Mouse (Mus musculus) limb, embryonic 11.5 days (tissue): Measurements from ENCODE around the gene Mrs2. TPM values are rescaled to one million over a fixed set of nuclear protein-coding genes. Genes with fewer than 3 reads are reported as not detected.

ENCODE experiments used
- ATAC-seq: fragments of 200-750 bp; cut with Nextera tagmentation; 2 replicates; pipeline ENCODE4 v1.8.0; 2017; ENCODE audit warnings: low read depth; ENCODE audit not compliant: insufficient number of reproducible peaks, low FRiP score, low TSS enrichment
- DNase-seq: peaks from one replicate; pipeline ENCODE4 v3.0.0-alpha.2; 2015; ENCODE audit warnings: low spot score
- H3K27ac ChIP-seq: fragments of 300-500 bp; sonication (generic); replicated peaks from 2 replicates; pipeline ENCODE4 v1.5.1; 2014; ENCODE audit warnings: low read depth, mild to moderate bottlenecking, low read length
- H3K27me3 ChIP-seq: fragments of 300-500 bp; sonication (generic); 2 replicates; pipeline ENCODE4 v1.6.1; 2014; ENCODE audit warnings: mild to moderate bottlenecking, low read length, mixed read lengths; ENCODE audit not compliant: control insufficient read depth, insufficient read depth
- H3K36me3 ChIP-seq: fragments of 300-500 bp; sonication (generic); 2 replicates; pipeline ENCODE4 v1.6.1; 2014; ENCODE audit warnings: mild to moderate bottlenecking, low read length, moderate library complexity, mixed read lengths; ENCODE audit not compliant: control insufficient read depth, insufficient read depth
- H3K4me1 ChIP-seq: fragments of 300-500 bp; sonication (generic); 2 replicates; pipeline ENCODE4 v1.6.1; 2014; ENCODE audit warnings: low read length, mixed read lengths; ENCODE audit not compliant: control insufficient read depth, insufficient read depth
- H3K4me2 ChIP-seq: fragments of 300-500 bp; sonication (generic); 2 replicates; pipeline ENCODE4 v1.6.1; 2014; ENCODE audit warnings: low read depth, mild to moderate bottlenecking, moderate library complexity; ENCODE audit not compliant: severe bottlenecking
- H3K4me3 ChIP-seq: fragments of 300-500 bp; sonication (generic); 2 replicates; pipeline ENCODE4 v1.5.1; 2014; ENCODE audit warnings: low read depth, low read length
- H3K9ac ChIP-seq: fragments of 300-500 bp; sonication (generic); 2 replicates; pipeline ENCODE4 v1.6.1; 2014; ENCODE audit warnings: mild to moderate bottlenecking, low read length
- H3K9me3 ChIP-seq: fragments of 300-500 bp; sonication (generic); 2 replicates; pipeline ENCODE4 v1.6.1; 2016; ENCODE audit warnings: low read length; ENCODE audit not compliant: control insufficient read depth
- WGBS: fragments of 180-500 bp; shearing (Covaris S2); extraction: QIAGEN DNeasy Blood & Tissue Kit; methylation state at CpG from one replicate; pipeline ENCODE4 v1.1.7; 2014; 5-methylcytosine and 5-hydroxymethylcytosine counted together
- polyA plus RNA-seq: library from polyadenylated mRNA; unstranded; fragments of >200 nt; fragmentation: Nextera tagmentation; extraction: Ambion mirVana; gene quantifications from 2 replicates; pipeline ENCODE4 v1.2.1, GENCODE M21; 2014

Mrs2 gene
- polyA plus RNA-seq, result 23.4 and 27.7 TPM in 2 replicates

DNA sequence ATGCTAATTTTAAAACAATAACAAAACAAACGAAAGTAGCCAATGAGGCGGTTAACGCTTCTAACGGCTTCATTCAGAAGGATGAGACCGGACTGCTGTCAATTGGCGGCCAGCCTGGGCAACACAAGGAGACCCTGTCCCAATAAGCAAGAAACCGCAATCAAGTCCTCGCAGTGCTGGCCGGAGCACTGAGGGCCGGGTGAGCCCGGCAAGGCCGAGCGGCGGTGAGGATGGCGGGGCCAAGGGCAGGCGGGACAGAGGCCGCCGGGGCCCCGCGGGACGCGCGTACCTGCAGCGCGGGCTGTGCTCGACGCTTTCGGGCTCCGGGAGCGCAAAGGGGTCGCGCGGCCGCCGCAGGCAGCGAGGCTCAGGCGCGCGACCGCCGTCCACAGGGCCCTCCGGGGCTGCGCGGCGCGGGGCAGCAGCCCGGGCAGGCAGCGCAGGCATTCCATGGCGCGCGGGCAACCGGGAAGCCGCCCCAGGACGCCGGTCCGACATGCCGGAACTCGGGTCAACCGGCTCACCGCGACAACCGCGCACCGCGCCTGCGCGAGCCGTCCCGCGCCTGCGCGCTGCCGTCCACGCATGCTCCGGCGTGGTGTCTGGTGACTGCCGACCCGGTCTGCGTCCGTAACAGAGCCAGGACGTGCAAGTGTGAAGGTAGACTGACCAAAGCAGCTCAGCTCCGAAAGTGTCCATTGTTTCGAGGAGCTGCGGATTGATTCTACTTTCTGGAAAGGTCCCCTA, at the start of gene Mrs2:
Gene Mrs2 (minus strand): TSS at position 587 of the 747 bp plus-strand sequence.
- peak within 1 kb of the TSS; percentile 85 for H3K4me3 ChIP-seq
- no peaks in the 10 kb centered on the region for H3K27me3 ChIP-seq
- H3K9me3 ChIP-seq, result no peaks in the 10 kb centered on the region
- peak; percentile 89 for ATAC-seq
- H3K9ac ChIP-seq, result peak within 1 kb of the TSS; percentile 88
- no peak within 1 kb of the TSS; the same call in 1 of the 2 replicates for H3K27ac ChIP-seq
- H3K4me2 ChIP-seq, result peak within 1 kb of the TSS; percentile 76
- H3K36me3 ChIP-seq, result no peaks in the 10 kb centered on the region
- no peaks in the 10 kb centered on the region for H3K4me1 ChIP-seq
- peak; percentile 89 for DNase-seq
- under 1% methylated on average over 77 of the region's 84 CpGs for WGBS

DNA sequence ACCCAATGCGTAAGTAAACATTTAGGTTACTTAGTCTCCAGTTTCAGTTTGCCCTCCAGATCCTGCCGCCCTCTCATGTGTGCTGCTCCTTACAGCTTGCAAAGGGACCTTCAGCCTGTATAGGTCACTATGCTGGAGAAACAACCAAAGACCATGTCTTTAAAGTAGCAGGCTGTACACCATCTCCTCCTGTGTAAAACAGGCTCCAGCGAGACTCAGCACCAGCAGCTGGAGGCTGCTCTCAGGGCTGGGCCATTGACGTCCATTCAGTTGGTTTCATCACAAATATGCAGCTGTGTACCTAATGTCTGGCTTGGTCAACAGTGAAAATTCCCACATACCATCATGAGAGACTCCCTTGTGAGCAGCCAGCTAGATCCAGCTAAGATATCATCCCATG, 49.6 kb upstream of the Mrs2 start:
- whole genome bisulfite sequencing, result 90% methylated on average over 4 of the region's 4 CpGs
- Histone ChIP-seq H3K4me2 (no peak overlapping the region), H3K9ac (no peak overlapping the region), H3K27ac (no peak overlapping the region), H3K9me3 (no peaks in the 10 kb centered on the region), H3K4me3 (no peak overlapping the region), H3K27me3 (no peaks in the 10 kb centered on the region), H3K4me1 (no peaks in the 10 kb centered on the region), H3K36me3 (no peaks in the 10 kb centered on the region)
- DNase-seq (no peak), ATAC-seq (no peak)

DNA sequence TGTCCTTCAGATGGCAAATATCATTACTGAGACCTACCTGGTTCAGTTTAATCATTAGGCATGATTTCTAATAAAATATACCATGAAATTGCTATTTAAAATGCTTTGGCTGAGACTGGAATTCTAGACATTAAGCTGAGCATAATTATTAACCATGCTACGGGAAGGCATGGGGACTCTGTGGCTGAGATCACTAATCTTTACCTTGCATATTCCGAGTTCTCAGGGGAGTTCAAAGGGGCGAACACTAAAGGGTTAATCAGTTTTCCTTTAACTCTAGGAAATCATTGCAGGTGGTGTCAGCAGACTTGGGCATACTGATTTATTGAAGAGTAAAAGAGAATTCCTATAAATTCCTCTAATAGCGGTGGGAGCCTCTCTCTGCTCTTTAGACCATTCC, 47.0 kb upstream of the Mrs2 start:
- H3K4me3 ChIP-seq, result no peak overlapping the region
- DNase-seq (no peak), ATAC-seq (no peak)
- 78% methylated on average over 4 of the region's 4 CpGs for WGBS
- H3K27ac ChIP-seq, result no peak overlapping the region
- no peaks in the 10 kb centered on the region for H3K36me3 ChIP-seq
- no peak overlapping the region for H3K4me2 ChIP-seq
- no peaks in the 10 kb centered on the region for H3K4me1 ChIP-seq
- H3K27me3 ChIP-seq, result no peaks in the 10 kb centered on the region
- H3K9me3 ChIP-seq, result no peaks in the 10 kb centered on the region
- H3K9ac ChIP-seq, result no peak overlapping the region

DNA sequence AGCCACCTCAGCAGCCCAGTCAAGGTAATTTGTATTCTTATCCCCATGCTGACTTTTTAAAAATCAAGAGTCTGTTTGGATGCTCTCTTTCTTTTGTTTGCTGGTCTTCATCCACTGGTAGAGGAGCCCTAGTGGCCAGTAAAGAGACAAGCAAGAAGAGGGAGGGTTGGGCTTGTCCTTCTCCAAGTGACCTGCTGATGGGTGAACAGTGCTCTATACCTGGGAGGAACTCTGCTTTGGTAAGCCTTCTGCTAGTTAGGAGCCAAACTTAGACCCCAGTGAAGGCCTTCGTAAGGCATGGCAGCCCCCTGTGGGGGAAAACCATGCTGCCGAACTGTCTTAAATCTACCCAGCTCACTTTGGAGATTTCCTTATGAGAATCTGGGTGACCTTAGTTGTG, 46.5 kb upstream of the Mrs2 start:
- no peak for ATAC-seq
- no peak overlapping the region for H3K4me3 ChIP-seq
- H3K9ac ChIP-seq, result no peak overlapping the region
- H3K9me3 ChIP-seq, result no peaks in the 10 kb centered on the region
- no peak for DNase-seq
- H3K4me1 ChIP-seq, result no peaks in the 10 kb centered on the region
- 91% methylated on average over 2 of the region's 2 CpGs for WGBS
- no peak overlapping the region for H3K4me2 ChIP-seq
- H3K36me3 ChIP-seq, result no peaks in the 10 kb centered on the region
- no peak overlapping the region for H3K27ac ChIP-seq
- no peaks in the 10 kb centered on the region for H3K27me3 ChIP-seq

DNA sequence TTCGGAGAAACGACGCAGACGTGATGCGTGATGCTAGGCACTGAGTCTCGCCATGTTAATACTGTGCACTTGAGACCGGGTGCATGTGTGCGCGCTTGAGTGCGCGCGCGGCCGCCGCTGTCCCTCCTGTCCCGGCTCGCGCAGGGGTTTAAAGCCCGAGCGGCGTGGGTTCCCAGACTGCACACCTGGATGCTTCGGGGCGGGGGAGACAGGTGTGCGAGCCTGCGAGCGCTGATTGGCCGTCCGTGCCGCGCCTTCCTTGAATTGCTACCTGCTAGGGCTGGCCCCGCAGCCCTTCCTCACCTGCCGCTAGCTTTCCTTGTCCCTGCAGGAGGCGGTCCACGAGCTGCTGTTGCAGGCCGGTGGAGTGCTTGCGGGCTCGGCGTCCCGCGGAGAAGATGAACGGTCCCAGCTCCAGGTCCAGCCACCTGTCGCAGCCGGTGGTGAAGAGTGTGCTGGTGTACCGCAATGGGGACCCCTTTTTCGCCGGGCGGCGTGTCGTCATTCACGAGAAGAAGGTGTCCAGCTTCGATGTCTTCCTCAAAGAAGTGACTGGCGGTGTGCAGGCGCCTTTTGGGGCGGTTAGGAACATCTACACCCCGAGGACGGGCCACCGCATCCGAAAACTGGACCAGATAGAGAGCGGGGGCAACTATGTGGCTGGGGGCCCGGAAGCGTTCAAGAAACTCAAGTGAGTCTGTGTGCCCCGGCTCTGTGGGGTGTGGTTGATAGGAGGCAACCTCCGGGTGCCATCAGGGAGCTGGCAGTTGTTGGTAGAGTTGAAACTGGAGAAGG, 35.9 kb upstream of the Mrs2 start, which contains the start of gene Dcdc2a:
Gene Dcdc2a (plus strand): TSS at position 132 of the 795 bp plus-strand sequence.
- Histone ChIP-seq H3K27me3 (peaks cover 32% of the 10 kb centered on the region), H3K4me2 (peak within 1 kb of the TSS; percentile 79), H3K4me3 (peak within 1 kb of the TSS; percentile 43), H3K9ac (peak within 1 kb of the TSS; percentile 35; the same call in 1 of the 2 replicates), H3K36me3 (no peaks in the 10 kb centered on the region), H3K4me1 (peaks cover 3% of the 10 kb centered on the region; the same call in 1 of the 2 replicates), H3K27ac (no peak within 1 kb of the TSS), H3K9me3 (peaks cover 2% of the 10 kb centered on the region; the same call in 1 of the 2 replicates)
- peak; percentile 44; the same call in 1 of the 2 replicates for ATAC-seq
- WGBS, result 4% methylated on average over 63 of the region's 63 CpGs
- DNase-seq, result peak; percentile 47

DNA sequence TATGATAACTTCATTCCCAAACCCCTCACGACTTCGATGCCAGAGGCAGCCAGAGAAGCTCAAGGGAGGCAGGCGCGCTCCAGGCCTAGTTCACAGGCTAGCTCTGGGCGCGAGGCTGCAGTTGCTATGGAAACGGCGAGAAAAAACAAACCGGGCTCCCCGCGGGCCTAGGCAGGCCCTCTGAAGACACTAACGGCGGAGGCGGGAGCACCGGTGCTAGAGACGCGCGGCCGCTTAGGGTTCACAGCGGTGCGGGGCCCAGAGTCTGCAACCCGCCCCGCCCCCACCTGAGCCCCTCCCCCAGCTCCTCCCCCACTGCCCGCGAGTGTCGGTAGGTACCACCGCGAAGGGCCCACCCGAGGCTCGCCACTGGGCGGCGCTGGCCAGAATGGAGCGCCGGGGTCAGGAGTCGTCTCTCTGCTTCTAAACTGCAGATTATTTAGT, 35.0 kb upstream of the Mrs2 start:
- under 1% methylated on average over 30 of the region's 35 CpGs for WGBS
- peak overlapping the region; percentile 79 for H3K4me2 ChIP-seq
- DNase-seq, result peak; percentile 82
- no peak overlapping the region for H3K27ac ChIP-seq
- H3K27me3 ChIP-seq, result peaks cover 32% of the 10 kb centered on the region
- H3K4me3 ChIP-seq, result peak overlapping the region; percentile 43
- H3K9me3 ChIP-seq, result peaks cover 3% of the 10 kb centered on the region; the same call in 1 of the 2 replicates
- no peaks in the 10 kb centered on the region for H3K36me3 ChIP-seq
- H3K4me1 ChIP-seq, result peaks cover 3% of the 10 kb centered on the region; the same call in 1 of the 2 replicates
- peak; percentile 79 for ATAC-seq
- peak overlapping the region; percentile 35; the same call in 1 of the 2 replicates for H3K9ac ChIP-seq

DNA sequence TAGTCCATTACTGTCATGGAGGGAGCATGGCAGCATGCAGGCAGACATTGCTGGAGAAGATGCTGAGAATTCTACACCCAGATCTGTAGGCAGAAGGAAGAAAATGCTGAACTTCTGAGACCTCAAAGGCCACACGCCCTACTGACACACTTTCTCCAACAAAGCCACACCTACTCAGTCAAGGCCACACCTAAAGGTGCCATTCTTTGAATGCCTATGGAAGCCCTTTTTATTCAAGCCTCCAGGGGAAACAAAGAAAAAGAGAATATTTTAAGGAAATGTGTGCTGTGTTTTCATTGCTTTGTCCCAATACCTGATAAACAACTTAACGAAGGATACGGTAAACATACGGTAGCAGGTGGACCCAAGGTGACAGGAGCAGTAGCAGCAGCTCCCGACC, 32.5 kb upstream of the Mrs2 start:
- Histone ChIP-seq H3K4me3 (no peak overlapping the region), H3K4me2 (no peak overlapping the region), H3K9ac (no peak overlapping the region), H3K4me1 (peaks cover 3% of the 10 kb centered on the region; the same call in 1 of the 2 replicates), H3K9me3 (peaks cover 8% of the 10 kb centered on the region; the same call in 1 of the 2 replicates), H3K27ac (no peak overlapping the region), H3K36me3 (no peaks in the 10 kb centered on the region), H3K27me3 (peaks cover 32% of the 10 kb centered on the region)
- WGBS, result 89% methylated on average over 5 of the region's 5 CpGs
- DNase-seq (no peak), ATAC-seq (no peak)

DNA sequence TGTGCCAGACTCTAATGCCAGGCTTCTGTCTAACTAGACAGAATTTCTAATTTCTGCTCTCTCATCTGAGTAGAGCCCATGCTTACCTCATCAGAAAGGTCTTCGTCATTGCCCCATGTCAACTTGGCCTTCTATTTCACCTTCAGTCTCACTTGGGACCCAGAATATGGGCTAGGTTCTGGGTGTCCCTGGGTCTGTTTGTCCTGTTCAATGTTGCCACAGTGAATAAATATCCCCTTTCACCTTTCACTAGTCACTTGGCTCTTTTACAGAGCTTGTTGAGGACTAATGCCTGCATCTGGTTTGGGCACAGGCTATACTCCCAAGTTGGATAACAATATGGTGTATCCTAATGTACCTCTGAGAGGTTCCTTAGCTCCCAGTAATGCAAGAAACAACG, 19.3 kb upstream of the Mrs2 start:
- ATAC-seq (no peak), DNase-seq (no peak)
- no peaks in the 10 kb centered on the region for H3K36me3 ChIP-seq
- no peaks in the 10 kb centered on the region for H3K4me1 ChIP-seq
- H3K9me3 ChIP-seq, result no peaks in the 10 kb centered on the region
- H3K27ac ChIP-seq, result no peak overlapping the region
- no peak overlapping the region for H3K9ac ChIP-seq
- H3K4me3 ChIP-seq, result no peak overlapping the region
- H3K27me3 ChIP-seq, result no peaks in the 10 kb centered on the region
- WGBS, result 81% methylated on average over 2 of the region's 2 CpGs
- no peak overlapping the region for H3K4me2 ChIP-seq
